Mouse (Mus musculus): ENCODE measurements at regions not wholly inside any gene's neighbourhood (a gene's known extent, or its start where the extent isn't known, plus 50 kb on each side); places are given as distances from the start of the nearest gene placed in this dataset.

GRCm38 (mm10) chr10:6053207-6053606 lies 131.0 kb upstream of the Rgs17 start:
- Histone ChIP-seq H3K27me3 (no peaks in the 10 kb centered on the region), H3K9ac (no peak overlapping the region), H3K4me3 (no peak overlapping the region), H3K4me2 (no peak overlapping the region), H3K27ac (no peak overlapping the region), H3K9me3 (replicated peaks) (no peaks in the 10 kb centered on the region), H3K4me1 (replicated peaks) (no peaks in the 10 kb centered on the region), H3K36me3 (no peaks in the 10 kb centered on the region)
- WGBS, result 57% methylated on average over 2 of the region's 2 CpGs
- no peak for ATAC-seq (replicated peaks; ENCODE audit: insufficient number of reproducible peaks, insufficient read depth, low FRiP score, low read depth)

DNA sequence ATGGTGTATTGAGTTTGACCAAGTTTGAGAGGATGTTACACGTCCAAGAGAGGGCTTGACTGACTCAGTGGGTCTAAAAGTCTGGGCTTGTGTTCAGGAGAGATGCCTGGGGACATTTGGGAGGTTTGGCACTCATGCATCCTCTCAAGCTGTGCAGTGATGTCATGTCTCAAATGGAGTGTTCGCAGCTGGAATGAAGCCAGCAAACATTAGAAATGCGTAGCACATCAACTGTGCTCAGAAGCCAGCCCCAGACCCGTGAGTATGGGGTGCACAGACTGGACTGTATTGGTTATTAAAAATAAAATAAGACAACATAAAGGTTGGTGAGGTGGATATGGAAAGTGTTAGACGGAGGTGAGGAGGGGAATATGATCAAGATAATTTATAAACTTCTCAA lies 121.2 kb upstream of the Rgs17 start:
- Histone ChIP-seq H3K4me1 (replicated peaks) (no peaks in the 10 kb centered on the region), H3K9ac (no peak overlapping the region), H3K4me3 (no peak overlapping the region), H3K36me3 (no peaks in the 10 kb centered on the region), H3K27me3 (no peaks in the 10 kb centered on the region), H3K27ac (no peak overlapping the region), H3K4me2 (no peak overlapping the region), H3K9me3 (replicated peaks) (no peaks in the 10 kb centered on the region)
- WGBS, result 67% methylated on average over 5 of the region's 5 CpGs
- ATAC-seq (replicated peaks; ENCODE audit: insufficient number of reproducible peaks, insufficient read depth, low FRiP score, low read depth), result no peak

DNA sequence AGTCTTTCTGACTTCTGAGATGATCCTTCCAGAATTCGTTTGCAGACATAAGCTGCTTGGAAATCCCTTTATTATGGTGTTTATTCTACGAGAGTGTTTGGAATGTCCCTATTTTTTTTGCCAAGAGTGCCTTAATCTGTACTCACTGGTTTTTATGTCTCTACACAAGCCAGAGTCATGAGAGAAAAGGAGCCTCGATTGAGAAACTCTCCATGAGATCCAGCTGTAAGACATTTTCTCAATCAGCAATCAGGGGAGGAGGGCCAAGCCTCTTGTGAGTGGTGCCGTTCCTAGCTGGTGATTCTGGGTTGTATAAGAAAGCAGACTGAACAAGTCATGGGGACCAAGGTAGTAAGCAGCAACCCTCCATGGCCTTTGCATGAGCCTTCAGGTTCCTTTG lies 117.6 kb upstream of the Rgs17 start:
- Histone ChIP-seq H3K27ac (no peak overlapping the region), H3K4me1 (replicated peaks) (no peaks in the 10 kb centered on the region; the same call in 1 of the 2 replicates), H3K4me2 (no peak overlapping the region), H3K9me3 (replicated peaks) (no peaks in the 10 kb centered on the region), H3K4me3 (no peak overlapping the region), H3K27me3 (no peaks in the 10 kb centered on the region), H3K36me3 (no peaks in the 10 kb centered on the region), H3K9ac (no peak overlapping the region)
- no peak for ATAC-seq (replicated peaks; ENCODE audit: insufficient number of reproducible peaks, insufficient read depth, low FRiP score, low read depth)
- WGBS, result 49% methylated on average over 4 of the region's 4 CpGs

GRCm38 (mm10) chr10:6035792-6036487 lies 113.7 kb upstream of the Rgs17 start:
- Histone ChIP-seq H3K9ac (no peak overlapping the region), H3K9me3 (replicated peaks) (no peaks in the 10 kb centered on the region), H3K4me2 (0 out of 2 replicates have a peak overlapping the region, but pooled peaks have one; percentile 13), H3K27me3 (no peaks in the 10 kb centered on the region), H3K27ac (no peak overlapping the region), H3K4me1 (replicated peaks) (no peaks in the 10 kb centered on the region; the same call in 1 of the 2 replicates), H3K36me3 (no peaks in the 10 kb centered on the region), H3K4me3 (no peak overlapping the region)
- 25% methylated on average over 25 of the region's 25 CpGs for WGBS
- ATAC-seq (replicated peaks; ENCODE audit: insufficient number of reproducible peaks, insufficient read depth, low FRiP score, low read depth), result no peak

DNA sequence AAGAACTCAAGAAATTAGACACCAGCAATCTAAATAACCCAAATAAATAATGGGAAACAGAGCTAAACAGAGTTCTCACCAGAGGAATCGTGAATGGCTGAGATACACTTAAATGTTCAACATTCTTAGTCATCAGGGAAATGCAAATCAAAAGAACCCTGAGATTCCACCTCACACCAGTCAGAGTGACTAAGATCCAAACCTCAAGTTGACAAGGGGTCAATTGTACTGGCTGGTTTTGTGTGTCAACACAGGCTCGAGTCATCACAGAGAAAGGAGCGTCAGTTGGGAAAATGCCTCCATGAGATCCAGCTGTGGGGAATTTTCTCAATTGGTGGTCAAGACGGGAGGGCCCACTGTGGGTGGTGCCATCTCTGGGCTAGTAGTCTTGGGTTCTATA lies 110.3 kb upstream of the Rgs17 start:
- Histone ChIP-seq H3K27me3 (no peaks in the 10 kb centered on the region), H3K27ac (no peak overlapping the region), H3K4me2 (no peak overlapping the region), H3K36me3 (no peaks in the 10 kb centered on the region), H3K4me3 (no peak overlapping the region), H3K9ac (no peak overlapping the region), H3K9me3 (replicated peaks) (no peaks in the 10 kb centered on the region), H3K4me1 (replicated peaks) (no peaks in the 10 kb centered on the region; the same call in 1 of the 2 replicates)
- WGBS, result 70% methylated on average over 4 of the region's 4 CpGs
- no peak for ATAC-seq (replicated peaks; ENCODE audit: insufficient number of reproducible peaks, insufficient read depth, low FRiP score, low read depth)

DNA sequence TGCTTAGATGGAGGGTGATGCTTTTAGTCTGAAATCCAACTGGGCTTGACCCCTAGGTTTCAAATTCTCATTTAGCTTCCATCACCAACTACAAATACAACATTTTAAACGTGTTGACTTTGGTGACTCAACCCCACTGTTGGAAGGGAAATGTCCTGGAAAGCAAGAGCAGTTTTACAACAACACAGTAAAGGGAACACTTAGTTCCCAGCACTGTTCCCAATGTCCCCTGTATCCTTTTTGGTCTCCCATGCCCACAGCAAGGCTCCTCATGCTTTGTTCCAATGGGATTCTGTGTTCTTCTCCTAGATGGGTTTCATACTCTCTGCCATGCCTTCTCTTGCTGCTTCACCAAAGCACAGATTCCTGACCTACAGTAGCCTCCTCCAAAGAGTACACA lies 105.4 kb upstream of the Rgs17 start:
- Histone ChIP-seq H3K36me3 (no peaks in the 10 kb centered on the region), H3K27ac (no peak overlapping the region), H3K9ac (no peak overlapping the region), H3K4me2 (no peak overlapping the region), H3K4me1 (replicated peaks) (no peaks in the 10 kb centered on the region), H3K4me3 (no peak overlapping the region), H3K9me3 (replicated peaks) (no peaks in the 10 kb centered on the region), H3K27me3 (no peaks in the 10 kb centered on the region)
- no peak for ATAC-seq (replicated peaks; ENCODE audit: insufficient number of reproducible peaks, insufficient read depth, low FRiP score, low read depth)
- WGBS, result 59% methylated on average over 1 of the region's 1 CpGs

GRCm38 (mm10) chr10:6026317-6026716 lies 104.1 kb upstream of the Rgs17 start:
- H3K27ac ChIP-seq, result no peak overlapping the region
- ATAC-seq (replicated peaks; ENCODE audit: insufficient number of reproducible peaks, insufficient read depth, low FRiP score, low read depth), result no peak
- 71% methylated on average over 5 of the region's 5 CpGs for WGBS

DNA sequence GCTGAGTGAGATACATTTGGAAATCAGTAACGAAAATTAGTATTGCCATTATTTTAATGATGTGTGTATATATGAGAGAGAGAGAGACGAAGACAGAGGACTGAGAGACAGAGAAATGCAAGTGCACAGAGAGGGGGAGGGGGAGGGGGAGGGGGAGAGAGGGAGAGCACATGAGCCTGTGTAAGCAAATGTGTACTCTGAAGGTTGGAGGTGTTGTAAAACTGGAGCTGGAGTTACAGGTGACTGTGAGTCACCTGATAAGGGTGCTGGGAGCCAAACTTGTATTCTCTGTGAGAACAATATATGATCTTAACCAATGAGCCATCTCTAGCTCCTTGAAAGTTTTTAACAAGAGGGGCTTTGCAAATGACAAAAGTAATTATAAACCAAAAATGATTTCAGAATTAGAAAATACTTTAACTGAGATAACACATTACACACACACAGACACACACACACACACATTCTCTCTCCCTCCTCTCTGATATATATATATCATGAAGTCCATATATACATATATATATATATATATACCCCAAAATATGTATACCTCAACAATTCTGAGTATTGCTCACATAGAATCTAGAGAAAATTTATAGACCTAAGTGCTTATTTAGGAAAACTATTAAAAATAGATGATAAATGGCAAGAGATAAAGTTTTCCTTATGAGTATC lies 100.5 kb upstream of the Rgs17 start:
- no peaks in the 10 kb centered on the region for H3K36me3 ChIP-seq
- no peak overlapping the region for H3K4me3 ChIP-seq
- 72% methylated on average over 2 of the region's 2 CpGs for WGBS

More at GRCm38 (mm10) chr10:6026317-6026716, 104.1 kb upstream of the Rgs17 start:
- Histone ChIP-seq H3K9ac (no peak overlapping the region), H3K27me3 (no peaks in the 10 kb centered on the region), H3K4me3 (no peak overlapping the region), H3K9me3 (replicated peaks) (no peaks in the 10 kb centered on the region), H3K36me3 (no peaks in the 10 kb centered on the region), H3K4me2 (no peak overlapping the region), H3K4me1 (replicated peaks) (no peaks in the 10 kb centered on the region)

DNA sequence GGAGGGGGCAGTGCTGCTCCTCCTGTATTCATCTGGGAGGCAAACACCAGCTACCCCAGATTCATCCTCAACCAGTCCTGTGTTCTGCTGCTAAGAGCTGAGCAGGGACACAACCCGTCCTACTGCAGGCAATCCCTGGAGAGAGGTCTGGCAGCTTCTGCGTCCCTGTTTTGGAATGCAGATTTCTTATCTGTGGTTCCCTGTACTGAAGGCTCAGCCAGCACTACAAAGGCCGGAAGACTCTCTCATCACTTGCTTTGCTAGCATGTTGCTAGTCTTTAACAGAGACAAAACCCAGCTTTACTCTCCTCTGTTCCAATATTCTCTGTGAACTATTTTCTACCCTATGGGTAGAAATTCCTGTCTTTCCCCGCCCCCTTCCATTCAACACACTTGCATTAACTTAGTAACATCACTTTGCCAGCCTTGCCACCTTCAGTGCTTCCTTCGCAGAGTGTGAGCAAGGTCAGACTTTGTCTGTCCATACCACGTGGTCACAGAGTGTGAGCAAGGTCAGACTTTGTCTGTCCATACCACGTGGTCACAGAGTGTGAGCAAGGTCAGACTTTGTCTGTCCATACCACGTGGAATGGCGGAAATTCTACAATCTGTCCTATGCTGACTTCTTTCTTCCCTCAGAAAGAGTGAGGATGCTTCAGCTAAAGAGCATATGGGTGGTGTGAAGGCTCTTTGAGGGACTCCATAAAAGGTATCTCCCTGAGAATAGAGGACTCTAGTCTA lies 98.9 kb upstream of the Rgs17 start:
- no peak overlapping the region for H3K4me3 ChIP-seq
- peak; percentile 58; the same call in 1 of the 2 replicates for ATAC-seq (replicated peaks; ENCODE audit: insufficient number of reproducible peaks, insufficient read depth, low FRiP score, low read depth)

More for the DNA sequence above, 100.5 kb upstream of the Rgs17 start:
- H3K9me3 ChIP-seq (replicated peaks), result no peaks in the 10 kb centered on the region
- no peak overlapping the region for H3K9ac ChIP-seq
- H3K4me2 ChIP-seq, result no peak overlapping the region
- H3K4me1 ChIP-seq (replicated peaks), result peaks cover 7% of the 10 kb centered on the region
- no peaks in the 10 kb centered on the region for H3K27me3 ChIP-seq
- no peak overlapping the region for H3K27ac ChIP-seq
- ATAC-seq (replicated peaks; ENCODE audit: insufficient number of reproducible peaks, insufficient read depth, low FRiP score, low read depth), result no peak

DNA sequence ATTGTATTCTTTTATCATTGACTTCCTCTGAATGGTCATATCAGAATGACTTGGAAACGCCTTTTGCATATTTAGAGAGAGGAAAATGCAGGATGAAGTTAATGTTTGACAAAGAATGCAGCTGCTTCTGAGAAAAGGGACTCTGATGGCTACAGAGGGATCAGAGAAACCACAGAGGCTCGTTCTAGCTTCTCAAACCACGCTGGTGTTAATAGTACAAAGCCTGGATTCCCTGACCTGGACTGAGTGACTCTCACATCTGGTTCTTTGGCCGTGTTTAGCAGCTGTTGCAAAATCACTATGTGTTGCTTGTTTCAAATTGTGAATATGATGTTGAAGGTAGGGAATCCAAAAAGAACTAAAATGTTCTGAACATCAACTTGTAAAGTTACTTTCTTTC lies 91.5 kb upstream of the Rgs17 start:
- no peak for ATAC-seq (replicated peaks; ENCODE audit: insufficient number of reproducible peaks, insufficient read depth, low FRiP score, low read depth)
- Histone ChIP-seq H3K36me3 (no peaks in the 10 kb centered on the region), H3K9ac (no peak overlapping the region), H3K9me3 (replicated peaks) (no peaks in the 10 kb centered on the region), H3K4me3 (no peak overlapping the region), H3K4me2 (no peak overlapping the region), H3K27ac (no peak overlapping the region), H3K4me1 (replicated peaks) (no peaks in the 10 kb centered on the region; the same call in 1 of the 2 replicates), H3K27me3 (no peaks in the 10 kb centered on the region)
- WGBS, result 57% methylated on average over 4 of the region's 4 CpGs

More for the DNA sequence above, 98.9 kb upstream of the Rgs17 start:
- Histone ChIP-seq H3K9me3 (replicated peaks) (no peaks in the 10 kb centered on the region), H3K9ac (no peak overlapping the region), H3K36me3 (no peaks in the 10 kb centered on the region), H3K27ac (no peak overlapping the region), H3K4me2 (no peak overlapping the region), H3K27me3 (no peaks in the 10 kb centered on the region), H3K4me1 (replicated peaks) (peaks cover 7% of the 10 kb centered on the region)
- WGBS, result 30% methylated on average over 9 of the region's 9 CpGs

GRCm38 (mm10) chr10:6011541-6011940 lies 89.3 kb upstream of the Rgs17 start:
- no peak for ATAC-seq (replicated peaks; ENCODE audit: insufficient number of reproducible peaks, insufficient read depth, low FRiP score, low read depth)
- Histone ChIP-seq H3K9me3 (replicated peaks) (no peaks in the 10 kb centered on the region), H3K27me3 (no peaks in the 10 kb centered on the region), H3K36me3 (no peaks in the 10 kb centered on the region), H3K9ac (no peak overlapping the region), H3K4me2 (no peak overlapping the region), H3K4me3 (no peak overlapping the region), H3K4me1 (replicated peaks) (no peaks in the 10 kb centered on the region; the same call in 1 of the 2 replicates), H3K27ac (0 out of 2 replicates have a peak overlapping the region, but pooled peaks have one; percentile 42)
- 46% methylated on average over 5 of the region's 5 CpGs for WGBS
